Mouse (Mus musculus) brain, adult 10 weeks (tissue): ENCODE results near the gene Ankrd12. TPM values are rescaled to one million over a fixed set of nuclear protein-coding genes. Genes with fewer than 3 reads are reported as not detected.

Experiments used
- polyA plus RNA-seq: library from polyadenylated mRNA; stranded (reverse); fragments of 350-450 nt; fragmentation: Illumina TruSeq; extraction: RNeasy Lipid Tissue Mini Kit (QIAGEN cat#74804); gene quantifications from one replicate; pipeline ENCODE4 v1.2.3, GENCODE M21; 2015; ENCODE audit warnings: low read depth, low replicate concordance

The Ankrd12 gene
- polyA plus RNA-seq: 22.7 TPM

DNA sequence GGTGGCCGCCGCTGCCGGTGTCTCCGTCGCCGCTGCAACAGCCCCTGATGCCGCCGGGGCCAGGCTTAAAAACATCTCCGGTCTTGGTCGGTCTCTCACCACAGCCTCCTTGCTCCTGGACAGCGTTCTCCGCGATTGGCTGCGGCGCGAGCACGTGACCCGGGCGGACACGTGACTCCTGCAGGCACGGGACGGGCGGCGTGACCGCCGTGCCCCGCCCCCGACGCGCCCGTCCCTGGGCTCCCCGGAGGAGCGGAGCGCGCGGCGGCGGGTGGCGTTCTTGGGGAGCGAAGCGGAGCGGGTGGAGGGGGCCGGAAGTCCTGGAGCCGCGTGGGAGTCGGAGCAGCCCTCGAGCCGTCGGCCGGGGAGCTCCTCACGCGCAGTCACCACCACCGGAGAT is at the start of gene Ankrd12:
Gene Ankrd12 (minus strand): TSS at position 156 of the 400 bp plus-strand sequence.

GRCm38 (mm10) chr17:66123066-66123815 is 46.4 kb upstream of the Ankrd12 start, which contains the start of gene Ddx11:
Gene Ddx11, plus strand, starts transcription at chr17:66123520.

DNA sequence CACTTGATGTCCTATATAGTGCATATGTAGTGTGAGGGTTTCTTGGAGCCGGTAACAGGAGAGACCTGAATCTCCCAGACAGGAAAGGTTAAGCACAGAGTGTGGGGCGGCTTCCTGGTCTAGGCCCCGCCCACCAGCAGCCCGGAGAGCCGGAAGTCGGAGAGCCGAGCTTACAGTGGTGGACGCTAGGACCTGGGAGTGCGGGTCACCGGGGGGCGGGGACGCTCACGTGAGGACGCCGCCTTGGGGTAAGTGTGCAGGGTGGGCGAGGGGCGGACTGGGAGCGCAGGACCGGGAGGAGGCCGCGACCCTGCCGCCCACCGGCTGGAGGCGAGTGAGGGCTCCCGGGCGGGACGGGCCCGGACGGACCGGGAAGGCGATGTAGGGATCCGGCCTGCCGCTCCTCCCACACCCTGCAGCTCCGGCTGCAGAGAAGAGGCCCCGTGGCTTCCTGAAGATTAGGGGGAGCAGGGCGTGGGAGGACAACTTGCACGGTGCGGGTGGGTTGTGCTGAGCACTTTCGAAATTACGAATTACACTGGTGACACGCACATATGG is 34.6 kb upstream of the Ankrd12 start, which contains the start of gene Washc1:
Gene Washc1 (plus strand): TSS at position 144 of the 558 bp plus-strand sequence.

DNA sequence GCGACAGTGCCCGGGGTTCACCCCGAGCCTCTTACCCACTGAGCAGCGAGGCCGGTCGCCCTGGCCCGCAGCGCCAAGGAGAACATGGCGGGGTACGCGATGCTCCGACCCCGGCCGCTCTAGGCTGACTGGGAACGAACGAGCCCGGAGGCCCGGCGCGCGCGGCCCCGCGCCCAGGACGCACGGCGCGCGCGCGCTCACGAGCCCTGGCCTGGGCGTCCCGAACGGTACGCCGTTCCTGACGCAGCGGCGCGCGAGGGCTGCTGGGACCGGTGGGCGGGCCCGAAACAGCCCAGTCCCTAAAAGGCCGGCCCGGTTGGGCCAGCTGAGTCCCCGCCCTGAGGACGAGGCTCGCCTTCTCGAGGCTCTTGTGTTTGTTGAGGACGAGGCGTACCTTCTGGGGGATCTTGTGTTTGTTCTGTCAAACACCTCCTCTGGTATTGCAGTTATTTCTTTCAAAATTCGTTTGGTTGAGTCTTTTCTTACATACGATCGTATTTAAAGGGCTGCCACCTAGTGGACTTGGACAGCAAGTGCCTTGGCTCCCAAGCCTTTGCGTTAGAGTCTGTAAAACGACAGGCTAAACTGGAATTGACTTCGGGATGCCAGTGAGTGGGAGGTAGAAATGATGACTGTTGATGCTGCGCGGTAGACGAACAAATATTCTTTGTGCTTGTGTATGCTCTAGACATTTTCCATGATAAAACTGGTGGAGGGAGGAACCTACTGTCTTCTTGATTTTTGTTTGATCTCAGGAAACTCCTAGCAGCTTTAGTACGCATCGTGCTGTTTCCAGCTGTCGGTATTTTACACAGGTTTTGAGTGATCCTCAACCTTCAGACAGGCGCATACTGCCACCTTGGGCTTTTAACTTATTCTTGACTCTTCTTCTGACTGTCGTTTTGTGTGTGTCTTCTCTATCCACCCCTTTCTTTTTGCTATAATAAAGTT is 24.8 kb upstream of the Ankrd12 start, which contains the start of gene Ndufv2:
Gene Ndufv2 (minus strand): TSS at position 180 of the 951 bp plus-strand sequence.

DNA sequence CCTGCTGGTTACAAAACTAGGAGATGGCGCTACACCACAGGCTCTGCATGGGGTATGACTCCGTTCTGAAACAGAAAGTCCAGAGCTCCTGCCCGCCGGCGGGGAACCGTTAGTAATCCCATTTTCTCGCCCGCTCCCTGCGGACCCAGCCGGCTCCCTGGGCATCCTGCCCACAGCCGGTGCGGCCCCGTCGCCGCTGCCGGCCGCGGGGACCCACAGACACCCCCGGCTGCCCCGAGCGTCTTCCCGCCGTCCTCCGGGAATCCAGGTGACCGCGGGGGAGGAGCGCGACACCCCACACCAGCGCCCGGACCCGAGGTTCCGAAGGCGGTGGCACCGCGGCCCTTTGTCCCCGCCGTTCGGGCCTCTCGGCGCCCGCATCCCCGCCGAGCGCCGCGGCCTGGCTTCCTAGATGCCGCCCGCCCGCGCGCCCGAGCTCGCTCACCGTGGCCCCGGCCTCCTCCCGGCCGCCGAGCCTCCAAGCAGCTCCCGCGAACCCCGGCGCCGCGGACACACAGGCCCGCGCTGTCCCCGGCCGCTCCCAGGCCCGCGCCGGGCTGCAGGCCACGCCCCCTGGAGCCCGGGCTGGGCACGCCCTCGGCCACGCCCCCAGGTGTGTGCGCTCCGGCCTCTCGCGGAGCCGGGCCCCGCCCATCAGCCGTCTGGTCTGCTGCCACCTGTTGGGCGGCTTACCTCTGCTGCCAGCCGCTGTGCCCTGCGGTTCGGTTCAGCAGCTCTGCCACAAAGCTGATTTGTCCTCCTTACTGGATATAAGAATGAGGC is 126.1 kb downstream of the Ankrd12 start, which contains the start of gene Twsg1:
Gene Twsg1 (minus strand): TSS at position 605 of the 783 bp plus-strand sequence.

Other genes starting within 250 kb of the Ankrd12 start
- gene Ralbp1, start 191.3 kb downstream of the Ankrd12 start, polyA plus RNA-seq: 44.1 TPM
- gene Twsg1, start 125.9 kb downstream of the Ankrd12 start, polyA plus RNA-seq: 20.5 TPM
- gene Ndufv2, start 24.5 kb upstream of the Ankrd12 start, polyA plus RNA-seq: 403 TPM
- 31.0 TPM for gene Washc1, start 34.5 kb upstream of the Ankrd12 start, polyA plus RNA-seq
- 1.9 TPM for gene Ddx11, start 46.4 kb upstream of the Ankrd12 start, polyA plus RNA-seq